ENCODE assay signal across 7 mouse cellular contexts in the genomic region with DNA sequence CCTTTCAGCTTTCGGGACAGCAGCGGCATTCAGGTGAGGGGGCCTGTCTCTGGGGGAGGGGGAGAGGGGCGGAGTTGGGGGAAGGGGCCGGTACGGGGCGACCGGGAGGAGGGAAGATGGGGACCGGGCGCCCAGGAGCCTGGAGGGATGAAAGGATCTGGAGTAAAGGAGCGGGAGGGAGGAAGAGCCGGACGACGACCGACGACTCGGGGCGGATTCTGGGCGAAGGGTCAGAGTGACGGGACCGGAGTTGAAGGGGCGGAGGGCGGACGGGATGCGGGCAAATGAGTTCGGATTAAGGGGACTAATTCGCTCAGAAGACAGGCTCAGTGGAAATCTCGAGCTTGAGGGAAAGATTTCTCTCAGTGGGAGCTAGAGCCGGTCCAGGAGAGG. TPM values are rescaled to one million over a fixed set of nuclear protein-coding genes. Genes with fewer than 3 reads are reported as not detected.
DNase-seq lines count a peak whose midpoint lies in the region; ATAC-seq and TF ChIP-seq lines count a peak whose summit lies in the region.

No protein-coding gene starts in this region.

- no peaks in the 10 kb centered on the region for H3K27me3 ChIP-seq in liver, adult 2 months (ENCODE audit: control insufficient read depth, insufficient read depth, low read length)
- H3K27me3 ChIP-seq in embryonic facial prominence, embryonic 12.5 days: no peaks in the 10 kb centered on the region
- H3K27me3 ChIP-seq in hindbrain, embryonic 16.5 days (replicated peaks; ENCODE audit: control insufficient read depth, insufficient read depth, low read length): no peaks in the 10 kb centered on the region

- ATAC-seq in embryonic facial prominence, embryonic 12.5 days (ENCODE audit: insufficient number of reproducible peaks, insufficient read depth, low FRiP score, low TSS enrichment): peak; percentile 3; the same call in 1 of the 2 replicates
- peak; percentile 86 for ATAC-seq in hindbrain, embryonic 16.5 days
- peak; percentile 11 for ATAC-seq in megakaryocyte progenitor cell, adult 5-6 weeks (replicated peaks; ENCODE audit: poor library complexity)

- peak overlapping the region; percentile 61 for H3K4me2 ChIP-seq in embryonic facial prominence, embryonic 12.5 days (replicated peaks)
- H3K4me2 ChIP-seq in hindbrain, embryonic 16.5 days (ENCODE audit: low read length): peak overlapping the region; percentile 79

- no peak for DNase-seq in liver, adult 2 months (ENCODE audit: extremely low read depth, low read depth, low spot score)
- DNase-seq in liver: no peak
- no peak for DNase-seq in right cerebral cortex, adult 18-20 months
- DNase-seq in frontal cortex, adult 2 months (ENCODE audit: extremely low spot score in 1 of 2, low spot score in 1 of 2): no peak

- H3K9me3 ChIP-seq in embryonic facial prominence, embryonic 12.5 days: no peaks in the 10 kb centered on the region
- no peaks in the 10 kb centered on the region for H3K9me3 ChIP-seq in hindbrain, embryonic 16.5 days (ENCODE audit: control insufficient read depth, low read length)

- no peaks in the 10 kb centered on the region for H3K36me3 ChIP-seq in liver, adult 2 months (ENCODE audit: control insufficient read depth, insufficient read depth, low read length)
- H3K36me3 ChIP-seq in embryonic facial prominence, embryonic 12.5 days: peaks cover 5% of the 10 kb centered on the region; the same call in 1 of the 2 replicates
- no peaks in the 10 kb centered on the region for H3K36me3 ChIP-seq in hindbrain, embryonic 16.5 days (ENCODE audit: control insufficient read depth, insufficient read depth, low read length)

- H3K4me3 ChIP-seq in liver, adult 2 months (ENCODE audit: insufficient read depth, low read depth, low read length): peak overlapping the region; percentile 76
- peak overlapping the region; percentile 65 for H3K4me3 ChIP-seq in embryonic facial prominence, embryonic 12.5 days
- H3K4me3 ChIP-seq in hindbrain, embryonic 16.5 days (ENCODE audit: low read length): peak overlapping the region; percentile 76

- no peak for TF ChIP-seq CTCF in liver, adult 2 months (IDR thresholded peaks at IDR 0.05; ENCODE audit: low read depth, low read length)

- under 1% methylated on average over 26 of the region's 28 CpGs for WGBS in liver, adult 2 months
- under 1% methylated on average over 28 of the region's 28 CpGs for WGBS in embryonic facial prominence, embryonic 12.5 days
- WGBS in hindbrain, embryonic 16.5 days: under 1% methylated on average over 28 of the region's 28 CpGs

- H3K27ac ChIP-seq in liver, adult 2 months (replicated peaks; ENCODE audit: insufficient read depth, low read depth, low read length): peak overlapping the region; percentile 73
- peak overlapping the region; percentile 93 for H3K27ac ChIP-seq in embryonic facial prominence, embryonic 12.5 days
- peak overlapping the region; percentile 97 for H3K27ac ChIP-seq in hindbrain, embryonic 16.5 days (ENCODE audit: low read depth, low read length)

- peaks cover 9% of the 10 kb centered on the region for H3K4me1 ChIP-seq in liver, adult 2 months (ENCODE audit: control insufficient read depth, insufficient read depth, low read length)
- H3K4me1 ChIP-seq in embryonic facial prominence, embryonic 12.5 days: peaks cover 11% of the 10 kb centered on the region; the same call in 1 of the 2 replicates
- H3K4me1 ChIP-seq in hindbrain, embryonic 16.5 days (ENCODE audit: control insufficient read depth, insufficient read depth, low read depth, low read length): peaks cover 12% of the 10 kb centered on the region

- TF ChIP-seq POLR2A in liver, adult 2 months (IDR thresholded peaks at IDR 0.05; ENCODE audit: extremely low read depth, insufficient read depth, low read length): no peak

- H3K9ac ChIP-seq in liver, adult 2 months (ENCODE audit: low read depth, low read length): peak overlapping the region; percentile 85
- peak overlapping the region; percentile 70 for H3K9ac ChIP-seq in embryonic facial prominence, embryonic 12.5 days
- peak overlapping the region; percentile 85 for H3K9ac ChIP-seq in hindbrain, embryonic 16.5 days (ENCODE audit: low read depth, low read length)

- peaks cover 7% of the 10 kb centered on the region; the same call in 1 of the 2 replicates for H3K79me2 ChIP-seq in liver, adult 2 months (ENCODE audit: control insufficient read depth, insufficient read depth, low read length)

RNA-seq across cellular contexts. Expression of gene Ubap1, which starts 0.4 kb away (rescaled TPM):
- total RNA-seq in liver, adult 2 months (2014; rRNA removed): 15.5 and 17.7 TPM in 2 replicates
- 39.3 and 45.0 TPM in 2 replicates for polyA plus RNA-seq in liver, adult 2 months (2012; rRNA removed)
- 60.5 and 74.7 TPM in 2 replicates for polyA plus RNA-seq in embryonic facial prominence, embryonic 12.5 days (2016; fragmentation: Nextera tagmentation; extraction: Ambion mirVana)
- polyA plus RNA-seq in hindbrain, embryonic 16.5 days (2015; fragmentation: Nextera tagmentation; extraction: Ambion mirVana): 64.3 and 69.4 TPM in 2 replicates
- total RNA-seq in megakaryocyte progenitor cell, adult 5-6 weeks (2015): 21.1 and 28.6 TPM in 2 replicates
- 23.2 and 27.4 TPM in 2 replicates for total RNA-seq in megakaryocyte progenitor cell, adult 5-6 weeks (2017)
- 46.7 and 54.4 TPM in 2 replicates for polyA plus RNA-seq in frontal cortex, adult 2 months (2012; rRNA removed)

RNA-seq across cellular contexts. Expression of gene Dcaf12, which starts 34.5 kb away (rescaled TPM):
- total RNA-seq in liver, adult 2 months (2014; rRNA removed): 10.2 and 13.4 TPM in 2 replicates
- 13.1 and 14.8 TPM in 2 replicates for polyA plus RNA-seq in liver, adult 2 months (2012; rRNA removed)
- polyA plus RNA-seq in embryonic facial prominence, embryonic 12.5 days (2016; fragmentation: Nextera tagmentation; extraction: Ambion mirVana): 55.7 and 57.1 TPM in 2 replicates
- 75.5 and 81.4 TPM in 2 replicates for polyA plus RNA-seq in hindbrain, embryonic 16.5 days (2015; fragmentation: Nextera tagmentation; extraction: Ambion mirVana)
- total RNA-seq in megakaryocyte progenitor cell, adult 5-6 weeks (2015): 32.5 and 38.9 TPM in 2 replicates
- 28.5 and 31.3 TPM in 2 replicates for total RNA-seq in megakaryocyte progenitor cell, adult 5-6 weeks (2017)
- polyA plus RNA-seq in frontal cortex, adult 2 months (2012; rRNA removed): 33.5 and 35.4 TPM in 2 replicates

Comparison
In these comparisons a context has a peak if more than half of its experiments do, and no peak if none do; other contexts are left out.
1. ATAC-seq: peak in every context shown above with its lines; median percentile 86 in hindbrain, embryonic 16.5 days; 11 in megakaryocyte progenitor cell, adult 5-6 weeks; 3 in embryonic facial prominence, embryonic 12.5 days.